Mouse (Mus musculus) limb, embryonic 10.5 days (tissue): Measurements from ENCODE around the gene Pkdcc. TPM values are rescaled to one million over a fixed set of nuclear protein-coding genes. Genes with fewer than 3 reads are reported as not detected.

Experiments
- DNase-seq: peaks from one replicate; pipeline ENCODE4 v3.0.0-alpha.2; 2017; ENCODE audit warnings: low spot score
- H3K27ac ChIP-seq: fragments of 300-500 bp; sonication (generic); 2 replicates; pipeline ENCODE4 v1.5.1; 2016; ENCODE audit warnings: mild to moderate bottlenecking
- H3K27me3 ChIP-seq: fragments of 300-500 bp; sonication (generic); 2 replicates; pipeline ENCODE4 v1.6.1; 2016; ENCODE audit warnings: low read depth, mild to moderate bottlenecking; ENCODE audit not compliant: poor library complexity, severe bottlenecking
- H3K36me3 ChIP-seq: fragments of 300-500 bp; sonication (generic); 2 replicates; pipeline ENCODE4 v1.6.1; 2016; ENCODE audit warnings: mild to moderate bottlenecking, moderate library complexity
- H3K4me1 ChIP-seq: fragments of 300-500 bp; sonication (generic); 2 replicates; pipeline ENCODE4 v1.6.1; 2016
- H3K4me3 ChIP-seq: fragments of 300-500 bp; sonication (generic); 2 replicates; pipeline ENCODE4 v1.5.1; 2016; ENCODE audit warnings: mild to moderate bottlenecking, moderate library complexity
- H3K9me3 ChIP-seq: fragments of 300-500 bp; sonication (generic); replicated peaks from 2 replicates; pipeline ENCODE4 v1.6.1; 2016; ENCODE audit warnings: mild to moderate bottlenecking
- WGBS: fragments of 180-500 bp; shearing (Covaris S2); methylation state at CpG from one replicate; pipeline ENCODE4 v1.1.7; 2016; 5-methylcytosine and 5-hydroxymethylcytosine counted together
- polyA plus RNA-seq: library from polyadenylated mRNA; unstranded; fragments of >200 nt; fragmentation: Nextera tagmentation; extraction: Ambion mirVana; gene quantifications from 2 replicates; pipeline ENCODE4 v1.2.1, GENCODE M21; 2016

The Pkdcc gene
- polyA plus RNA-seq, 1 experiment from 2014 or later = 32.4 TPM

DNA sequence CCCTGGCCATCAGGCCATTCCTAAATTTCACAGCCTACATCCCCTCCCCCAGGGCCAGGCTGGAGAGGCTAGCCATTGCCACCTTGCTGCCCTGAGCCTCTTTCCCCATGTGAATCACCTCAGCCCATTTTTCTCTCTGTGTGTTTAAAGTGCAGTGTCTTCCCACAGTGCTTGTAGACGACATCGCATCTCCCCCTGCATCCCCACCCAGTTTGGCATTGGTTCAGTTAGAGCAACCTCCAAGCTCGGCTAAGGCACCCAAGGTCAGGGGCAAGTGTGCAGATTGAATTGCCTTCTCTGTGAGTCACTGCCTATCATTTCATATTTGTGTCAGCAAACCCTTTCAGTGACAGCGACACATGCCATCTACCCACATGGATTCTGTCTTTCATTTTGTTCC lies 20.6 kb upstream of the Pkdcc start:
- Histone ChIP-seq H3K4me3 (no peak overlapping the region), H3K27me3 (peaks cover 99% of the 10 kb centered on the region), H3K4me1 (peaks cover 41% of the 10 kb centered on the region), H3K9me3 (no peaks in the 10 kb centered on the region), H3K27ac (no peak overlapping the region), H3K36me3 (no peaks in the 10 kb centered on the region)
- no peak for DNase-seq
- 84% methylated on average over 4 of the region's 4 CpGs for WGBS

DNA sequence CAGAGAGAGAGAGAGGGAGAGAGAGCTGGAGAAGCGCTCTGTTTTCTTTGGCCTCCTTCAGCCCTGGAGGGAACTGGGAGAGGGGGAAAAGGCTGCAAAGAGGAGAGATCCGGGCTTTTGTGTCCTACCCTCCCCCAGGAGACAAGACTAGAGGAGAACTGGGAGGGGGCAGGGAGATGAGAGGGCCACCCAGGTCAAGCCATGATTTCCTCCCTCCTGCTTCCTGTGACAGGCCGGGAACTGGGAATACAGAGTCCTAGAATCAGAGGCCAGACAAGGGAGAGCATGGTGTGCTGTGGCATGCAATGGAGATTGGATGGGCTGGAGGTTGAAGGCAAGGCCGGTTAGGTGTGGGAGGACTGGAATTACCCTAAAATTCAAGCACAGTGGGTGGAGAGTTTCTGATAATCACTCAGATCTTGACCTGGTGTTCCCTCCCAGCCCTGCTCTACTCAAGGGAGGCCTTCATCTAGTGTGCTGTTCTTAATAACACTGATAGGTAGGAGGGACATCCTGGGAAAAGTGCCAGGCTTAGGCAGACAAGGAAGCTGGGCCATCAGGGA lies 17.6 kb upstream of the Pkdcc start:
- H3K27me3 ChIP-seq = peaks cover 99% of the 10 kb centered on the region
- no peak for DNase-seq
- H3K4me3 ChIP-seq = no peak overlapping the region
- peaks cover 55% of the 10 kb centered on the region for H3K4me1 ChIP-seq
- 35% methylated on average over 4 of the region's 4 CpGs for WGBS
- H3K36me3 ChIP-seq = no peaks in the 10 kb centered on the region
- peak overlapping the region; percentile 56 for H3K27ac ChIP-seq
- no peaks in the 10 kb centered on the region for H3K9me3 ChIP-seq

DNA sequence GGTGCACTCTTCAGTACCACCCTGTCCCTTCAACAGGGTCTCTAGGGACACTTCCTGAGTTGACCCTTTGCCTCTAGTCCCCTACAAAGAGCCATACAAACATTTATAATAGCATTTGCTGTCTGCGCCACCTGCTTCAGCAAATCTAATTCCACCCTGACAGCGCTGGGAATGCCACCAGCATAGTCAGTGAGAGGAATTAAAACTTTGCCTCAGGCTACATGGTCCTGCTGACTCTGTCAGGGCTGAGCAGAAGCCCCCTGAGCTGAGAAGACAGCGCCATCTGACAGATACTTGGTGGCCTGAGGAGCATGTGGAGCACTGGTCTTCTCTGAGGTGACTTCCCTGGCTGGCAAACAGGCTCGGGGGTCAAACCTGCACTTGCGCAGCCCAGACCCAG lies 14.6 kb upstream of the Pkdcc start:
- H3K27ac ChIP-seq = no peak overlapping the region
- peaks cover 98% of the 10 kb centered on the region for H3K27me3 ChIP-seq
- no peak overlapping the region for H3K4me3 ChIP-seq
- no peaks in the 10 kb centered on the region for H3K36me3 ChIP-seq
- no peaks in the 10 kb centered on the region for H3K9me3 ChIP-seq
- H3K4me1 ChIP-seq = peaks cover 69% of the 10 kb centered on the region
- no peak for DNase-seq
- 74% methylated on average over 5 of the region's 5 CpGs for WGBS

DNA sequence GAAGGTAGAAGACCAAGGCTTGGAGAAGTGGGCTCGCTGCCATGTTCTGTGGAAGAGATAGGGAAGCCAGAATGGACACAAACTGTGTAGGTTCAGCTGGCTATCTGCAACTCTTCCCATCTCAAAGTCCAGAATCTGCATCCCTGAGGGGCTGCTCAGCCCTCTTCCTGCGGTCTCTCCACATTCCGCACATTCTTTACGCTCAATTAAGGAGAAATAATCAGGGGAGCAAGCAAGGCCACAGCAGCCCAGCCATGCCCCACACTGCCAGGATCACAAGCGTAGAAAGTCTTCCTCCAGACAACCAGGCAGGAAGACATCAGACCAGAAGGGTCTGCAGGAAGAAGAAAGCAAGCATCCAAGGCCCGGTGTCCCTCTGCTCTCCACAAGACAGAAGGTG lies 13.8 kb upstream of the Pkdcc start:
- Histone ChIP-seq H3K9me3 (no peaks in the 10 kb centered on the region), H3K27me3 (peaks cover 99% of the 10 kb centered on the region), H3K36me3 (no peaks in the 10 kb centered on the region), H3K4me3 (no peak overlapping the region), H3K27ac (0 out of 2 replicates have a peak overlapping the region, but pooled peaks have one; percentile 31), H3K4me1 (peaks cover 75% of the 10 kb centered on the region)
- DNase-seq = no peak
- WGBS = 41% methylated on average over 6 of the region's 6 CpGs

DNA sequence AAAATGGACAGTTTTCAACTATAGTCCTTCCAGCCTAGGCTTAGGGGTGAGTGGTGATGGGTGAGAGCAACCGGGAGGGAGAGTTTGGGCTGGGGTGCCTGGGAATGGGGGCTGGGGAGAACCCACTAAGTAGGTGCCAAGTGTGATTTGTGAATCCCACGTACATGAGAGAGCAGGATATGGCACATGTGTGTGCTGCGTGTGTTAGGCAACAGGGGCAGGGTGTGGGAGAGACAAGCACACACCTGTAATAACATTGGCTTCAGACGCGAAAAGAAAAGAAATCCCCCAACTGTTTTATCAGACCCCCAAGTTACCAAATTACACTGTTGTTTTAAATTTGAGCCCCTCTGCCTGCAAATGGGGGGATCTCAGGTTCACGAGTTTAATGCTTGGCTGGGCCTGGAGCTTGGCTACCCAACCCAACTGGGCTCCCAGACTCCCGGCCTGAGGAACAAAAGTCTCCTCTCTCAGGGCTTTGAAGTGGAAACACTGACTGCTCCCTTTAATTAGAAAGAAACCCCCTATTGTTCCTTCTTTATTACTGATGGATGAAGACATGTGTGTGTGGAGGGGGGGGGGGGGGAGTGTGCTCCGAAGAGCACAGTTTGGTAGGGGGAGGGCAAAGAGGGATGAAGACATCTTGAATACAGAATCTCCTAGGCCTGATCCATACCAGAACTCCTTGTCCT lies 11.3 kb upstream of the Pkdcc start:
- Histone ChIP-seq H3K36me3 (no peaks in the 10 kb centered on the region), H3K27me3 (peaks cover 98% of the 10 kb centered on the region), H3K4me3 (no peak overlapping the region), H3K9me3 (no peaks in the 10 kb centered on the region), H3K27ac (no peak overlapping the region; the same call in 1 of the 2 replicates), H3K4me1 (peaks cover 65% of the 10 kb centered on the region)
- no peak for DNase-seq
- WGBS = 35% methylated on average over 8 of the region's 8 CpGs

DNA sequence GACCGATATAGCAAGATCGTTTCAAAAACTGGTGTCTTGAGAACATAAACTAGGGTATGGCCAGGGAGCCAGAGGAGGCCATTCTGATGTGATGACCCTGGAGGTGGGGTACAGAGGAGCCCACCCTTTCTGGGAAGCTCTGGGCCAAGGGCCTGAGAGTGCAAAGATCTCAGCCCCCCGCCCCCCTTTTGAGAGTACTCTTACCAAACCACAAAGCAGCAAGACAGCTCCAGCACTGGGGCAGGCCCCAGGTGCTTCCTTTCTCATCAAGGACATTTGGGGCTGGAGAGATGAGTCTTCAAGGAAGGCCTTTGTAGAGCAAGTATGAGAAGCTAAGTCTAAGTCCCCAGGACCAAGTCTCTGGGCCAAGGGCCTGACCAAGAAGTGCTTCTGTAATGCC lies 7.8 kb upstream of the Pkdcc start:
- no peak for DNase-seq
- Histone ChIP-seq H3K4me1 (peaks cover 47% of the 10 kb centered on the region), H3K36me3 (no peaks in the 10 kb centered on the region), H3K4me3 (no peak overlapping the region), H3K9me3 (no peaks in the 10 kb centered on the region), H3K27me3 (peaks cover 98% of the 10 kb centered on the region), H3K27ac (no peak overlapping the region)
- WGBS = 86% methylated on average over 3 of the region's 3 CpGs

DNA sequence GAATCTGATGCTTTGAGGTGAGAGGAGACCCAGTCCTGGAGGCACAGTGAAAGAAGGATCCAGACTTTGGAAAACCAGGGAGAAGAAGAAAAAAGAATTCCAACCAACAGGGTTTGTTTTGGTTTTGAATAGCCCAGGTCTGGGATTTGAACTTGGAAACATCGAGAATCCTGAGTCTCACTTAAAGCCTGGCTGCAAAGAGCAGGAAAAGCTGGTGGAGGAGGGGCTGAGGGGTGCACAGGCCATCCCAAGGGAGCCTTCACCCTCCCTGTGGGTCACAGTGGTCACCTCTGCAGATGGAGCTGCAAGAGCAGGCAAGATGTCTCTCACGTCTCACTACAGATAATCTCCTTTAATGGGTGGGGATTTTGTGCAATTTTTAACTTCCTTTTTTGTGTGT lies 6.6 kb upstream of the Pkdcc start:
- no peaks in the 10 kb centered on the region for H3K36me3 ChIP-seq
- DNase-seq = no peak
- H3K9me3 ChIP-seq = no peaks in the 10 kb centered on the region
- WGBS = 53% methylated on average over 2 of the region's 2 CpGs
- H3K27me3 ChIP-seq = peaks cover 98% of the 10 kb centered on the region
- peaks cover 55% of the 10 kb centered on the region for H3K4me1 ChIP-seq
- H3K27ac ChIP-seq = no peak overlapping the region
- no peak overlapping the region for H3K4me3 ChIP-seq

DNA sequence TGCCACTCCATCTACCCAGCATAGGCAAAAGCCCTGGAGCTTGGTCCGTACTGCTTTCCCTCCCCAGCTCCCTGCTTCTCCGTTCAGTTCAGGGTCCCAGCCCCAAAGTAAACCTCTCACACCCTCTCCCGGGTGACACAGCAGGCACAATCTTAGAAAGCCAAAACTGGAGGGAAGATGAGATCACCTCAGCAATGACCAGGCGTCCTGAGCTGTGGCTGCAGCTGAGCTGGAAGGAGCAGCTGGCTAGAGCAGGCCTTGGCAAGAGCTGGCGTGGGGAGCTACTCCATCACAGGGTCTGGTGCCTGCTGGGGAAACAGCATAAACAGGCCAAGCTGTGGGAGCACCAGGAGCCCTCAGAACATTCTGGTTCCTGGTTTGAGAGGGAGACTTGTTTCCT lies 4.6 kb upstream of the Pkdcc start:
- DNase-seq = peak; percentile 29
- H3K27me3 ChIP-seq = peaks cover 88% of the 10 kb centered on the region
- H3K9me3 ChIP-seq = no peaks in the 10 kb centered on the region
- H3K36me3 ChIP-seq = no peaks in the 10 kb centered on the region
- peaks cover 55% of the 10 kb centered on the region for H3K4me1 ChIP-seq
- no peak overlapping the region for H3K4me3 ChIP-seq
- 76% methylated on average over 5 of the region's 5 CpGs for WGBS
- 0 out of 2 replicates have a peak overlapping the region, but pooled peaks have one; percentile 21 for H3K27ac ChIP-seq

DNA sequence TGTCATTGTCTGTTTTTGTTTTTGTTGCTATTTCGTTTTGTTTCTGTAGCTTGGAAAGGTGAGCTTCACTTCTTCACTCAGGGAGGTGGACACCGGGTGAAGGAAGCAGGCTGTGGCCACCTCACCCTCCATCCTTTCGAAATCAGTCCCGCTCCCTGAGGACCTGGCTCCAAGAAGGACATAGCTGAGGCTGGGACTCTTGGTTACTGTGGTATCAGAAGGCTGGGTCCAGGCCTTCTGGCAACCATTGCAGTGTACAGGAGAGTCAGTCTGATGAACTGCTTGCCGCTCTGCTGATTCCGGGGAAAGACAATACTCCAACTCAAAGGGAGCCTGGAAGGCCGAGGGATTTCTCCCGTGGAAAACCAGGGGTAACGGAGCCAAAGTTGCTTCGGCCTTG lies 3.9 kb upstream of the Pkdcc start:
- no peak overlapping the region for H3K4me3 ChIP-seq
- H3K27ac ChIP-seq = no peak overlapping the region
- H3K27me3 ChIP-seq = peaks cover 87% of the 10 kb centered on the region
- WGBS = 93% methylated on average over 10 of the region's 10 CpGs
- peaks cover 56% of the 10 kb centered on the region for H3K4me1 ChIP-seq
- H3K36me3 ChIP-seq = no peaks in the 10 kb centered on the region
- no peaks in the 10 kb centered on the region for H3K9me3 ChIP-seq
- DNase-seq = peak; percentile 27

DNA sequence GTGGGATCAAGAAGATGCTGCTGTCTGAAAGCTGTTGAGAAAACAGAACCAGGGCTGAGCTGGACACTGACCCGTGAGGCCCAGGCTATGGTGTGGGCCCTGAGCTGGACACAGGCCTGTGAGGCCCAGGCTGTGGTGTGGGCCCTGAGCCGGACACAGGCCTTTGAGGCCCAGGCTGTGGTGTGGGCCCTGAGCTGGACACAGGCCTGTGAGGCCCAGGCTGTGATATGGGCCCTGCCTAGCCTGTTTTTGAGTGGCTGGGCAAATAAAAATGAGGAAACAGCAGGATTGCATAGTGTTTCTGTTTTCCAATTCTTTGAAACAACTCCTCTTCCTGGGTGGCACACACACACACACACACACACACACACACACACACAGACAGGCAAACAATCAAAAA lies 2.7 kb upstream of the Pkdcc start:
- H3K4me1 ChIP-seq = peaks cover 56% of the 10 kb centered on the region
- no peak overlapping the region for H3K4me3 ChIP-seq
- no peaks in the 10 kb centered on the region for H3K36me3 ChIP-seq
- H3K27ac ChIP-seq = no peak overlapping the region; the same call in 1 of the 2 replicates
- peak; percentile 30 for DNase-seq
- 64% methylated on average over 2 of the region's 2 CpGs for WGBS
- H3K9me3 ChIP-seq = no peaks in the 10 kb centered on the region
- H3K27me3 ChIP-seq = peaks cover 88% of the 10 kb centered on the region

DNA sequence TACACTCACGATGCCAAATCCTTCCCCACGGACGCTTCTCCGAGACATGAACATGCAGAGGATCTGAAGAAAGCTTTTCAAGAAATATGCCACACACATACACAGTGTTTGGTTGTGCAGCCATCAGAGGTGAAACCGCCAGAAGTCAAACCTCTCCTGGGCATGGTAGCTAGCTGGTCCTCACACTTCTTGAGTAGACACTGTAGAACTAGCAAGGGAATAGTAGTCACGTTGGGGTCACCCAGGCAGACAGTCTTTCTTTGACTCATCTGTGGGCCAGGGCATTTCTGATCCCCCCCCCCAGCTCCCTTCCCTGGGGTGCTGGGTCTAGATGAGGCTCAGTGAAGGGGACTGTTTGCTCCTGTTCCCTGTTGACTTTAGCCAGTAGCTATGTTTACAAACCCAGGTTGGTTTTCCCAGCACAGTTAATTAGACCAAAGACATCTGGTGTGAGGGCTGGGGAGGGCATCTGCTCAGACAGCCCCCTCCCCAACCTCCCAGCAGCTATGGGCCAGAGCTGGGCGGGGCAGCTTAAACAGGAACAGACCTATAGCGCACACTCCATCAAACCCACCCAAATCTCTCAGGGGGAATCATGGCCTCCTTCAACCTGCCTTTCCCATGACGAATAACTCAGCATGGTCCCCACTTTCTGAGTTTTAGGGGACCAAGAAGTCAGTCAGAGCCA lies 1.7 kb upstream of the Pkdcc start:
- H3K27me3 ChIP-seq = peaks cover 88% of the 10 kb centered on the region
- H3K36me3 ChIP-seq = peaks cover 7% of the 10 kb centered on the region; the same call in 1 of the 2 replicates
- H3K4me1 ChIP-seq = peaks cover 66% of the 10 kb centered on the region
- no peaks in the 10 kb centered on the region for H3K9me3 ChIP-seq
- 43% methylated on average over 9 of the region's 9 CpGs for WGBS
- DNase-seq = peak; percentile 72
- peak overlapping the region; percentile 95 for H3K27ac ChIP-seq
- peak overlapping the region; percentile 80 for H3K4me3 ChIP-seq

DNA sequence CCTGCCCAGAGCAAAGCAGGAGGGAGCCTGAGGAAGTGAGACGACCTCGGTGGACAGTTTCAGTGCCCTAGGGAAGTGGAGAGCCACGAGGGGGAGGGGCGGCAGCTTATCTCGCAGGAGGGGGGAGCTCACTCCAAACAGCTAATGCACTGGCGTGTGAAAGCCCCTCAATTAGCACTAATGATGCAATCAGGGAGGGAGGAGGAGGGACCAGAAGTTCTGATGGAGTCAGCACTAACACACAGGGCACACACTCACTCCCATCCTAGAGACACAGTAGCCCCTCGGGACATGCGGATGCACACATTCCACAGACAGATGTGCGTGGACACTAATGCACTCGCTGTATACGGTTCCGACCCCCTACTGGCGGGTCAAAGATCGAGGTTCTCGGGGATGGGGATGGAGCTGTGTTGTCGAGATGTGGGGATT lies 915 bp upstream of the Pkdcc start:
- H3K36me3 ChIP-seq = peaks cover 15% of the 10 kb centered on the region
- WGBS = under 1% methylated on average over 16 of the region's 16 CpGs
- peaks cover 74% of the 10 kb centered on the region for H3K4me1 ChIP-seq
- H3K27ac ChIP-seq = peak overlapping the region; percentile 95
- peak overlapping the region; percentile 80 for H3K4me3 ChIP-seq
- H3K27me3 ChIP-seq = peaks cover 87% of the 10 kb centered on the region
- peak; percentile 67 for DNase-seq
- H3K9me3 ChIP-seq = no peaks in the 10 kb centered on the region
